Comparison of ENCODE assay signal across 9 mouse cellular contexts in genomic region chr2:170116704-170117281, GRCm38 (mm10). TPM values are rescaled to one million over a fixed set of nuclear protein-coding genes. Genes with fewer than 3 reads are reported as not detected.
DNase-seq lines count a peak whose midpoint lies in the region; ATAC-seq lines count a peak whose summit lies in the region.
"Had no signal": no experiment of that assay in that cellular context is flagged by ENCODE, and none has a peak within 500 bp of the region (broad histone marks: within the 10 kb centered on the region; RNA-seq: fewer than 3 reads in every experiment).

No protein-coding gene starts in this region.

- peak; percentile 39 to 55 for DNase-seq in cerebellum, adult 18-20 months
- DNase-seq in adrenal gland, postnatal 36 days, result peak; percentile 61 to 65
- DNase-seq in left cerebral cortex, adult 11 months (ENCODE audit: low spot score), result peak; percentile 69
- peak; percentile 90 for DNase-seq in lung, postnatal 36 days
- peak; percentile 32 to 54 for DNase-seq in right cerebral cortex, postnatal 36 days (ENCODE audit: low spot score in 2 of 2)

- ATAC-seq in cerebellum, adult (ENCODE audit: insufficient number of reproducible peaks, low FRiP score, low TSS enrichment), result no peak; the same call in 1 of the 2 replicates
- peak; percentile 61 for ATAC-seq in erythroblast, adult 5-6 weeks (replicated peaks; ENCODE audit: low FRiP score, poor library complexity, severe bottlenecking)
- peak; percentile 23 to 43; a peak in 1 of 4 replicates for ATAC-seq in hematopoietic stem cell, adult 5-6 weeks (replicated peaks in 1 of 2; ENCODE audit: insufficient read depth in 1 of 2, low FRiP score in 2 of 2, low TSS enrichment in 1 of 2, low read depth in 1 of 2, poor library complexity in 2 of 2, severe bottlenecking in 2 of 2)
- ATAC-seq: Patski had no signal

RNA-seq across cellular contexts. Expression of gene Zfp217, which starts 31.1 kb away (rescaled TPM):
- 10 to 100 TPM; 23.9 to 24.2 TPM for total RNA-seq in adrenal gland, postnatal 36 days (2021)
- 75.7 and 92.6 TPM in 2 replicates for total RNA-seq in erythroblast, adult 5-6 weeks (2015; ENCODE audit: low replicate concordance)
- total RNA-seq in erythroblast, adult 5-6 weeks (2017; ENCODE audit: low replicate concordance), result 169 and 180 TPM in 2 replicates
- total RNA-seq in hematopoietic stem cell, adult 5-6 weeks (2017), result 35.4 and 39.5 TPM in 2 replicates
